Mouse (Mus musculus) intestine, embryonic 14.5 days (tissue): ENCODE measurements at regions not wholly inside any gene's neighbourhood (a gene's known extent, or its start where the extent isn't known, plus 50 kb on each side); places are given as distances from the start of the nearest gene placed in this dataset.
A peak's percentile ranks its signal among the peaks of the same experiment; 100 is the strongest.

Experiments
- ATAC-seq: fragments of 200-750 bp; cut with Nextera tagmentation; replicated peaks from 2 replicates; pipeline ENCODE4 v1.8.0; 2017; ENCODE audit warnings: low read depth, moderate number of reproducible peaks, moderate TSS enrichment, moderate library complexity; ENCODE audit not compliant: low FRiP score, low TSS enrichment
- DNase-seq: peaks from one replicate; pipeline ENCODE4 v3.0.0-alpha.2; 2018; ENCODE audit warnings: low spot score
- H3K27ac ChIP-seq: fragments of 300-500 bp; sonication (generic); 2 replicates; pipeline ENCODE4 v1.5.1; 2014; ENCODE audit warnings: low read depth, mild to moderate bottlenecking, control low read depth
- H3K27me3 ChIP-seq: fragments of 300-500 bp; sonication (generic); replicated peaks from 2 replicates; pipeline ENCODE4 v1.6.1; 2014; ENCODE audit warnings: low read length, control low read depth; ENCODE audit not compliant: control insufficient read depth, insufficient read depth
- H3K36me3 ChIP-seq: fragments of 300-500 bp; sonication (generic); 2 replicates; pipeline ENCODE4 v1.6.1; 2014; ENCODE audit warnings: low read length, control low read depth; ENCODE audit not compliant: control insufficient read depth, insufficient read depth
- H3K4me1 ChIP-seq: fragments of 300-500 bp; sonication (generic); replicated peaks from 2 replicates; pipeline ENCODE4 v1.6.1; 2014; ENCODE audit warnings: low read length, control low read depth, mixed read lengths; ENCODE audit not compliant: control insufficient read depth, insufficient read depth
- H3K4me2 ChIP-seq: fragments of 300-500 bp; sonication (generic); 2 replicates; pipeline ENCODE4 v1.6.1; 2014; ENCODE audit warnings: low read length
- H3K4me3 ChIP-seq: fragments of 300-500 bp; sonication (generic); 2 replicates; pipeline ENCODE4 v1.5.1; 2014; ENCODE audit warnings: low read depth, low read length, control low read depth, mixed read lengths
- H3K9ac ChIP-seq: fragments of 300-500 bp; sonication (generic); 2 replicates; pipeline ENCODE4 v1.6.1; 2014; ENCODE audit warnings: mild to moderate bottlenecking, low read length
- H3K9me3 ChIP-seq: fragments of 300-500 bp; sonication (generic); 2 replicates; pipeline ENCODE4 v1.6.1; 2016; ENCODE audit warnings: low read length, control low read depth; ENCODE audit not compliant: control insufficient read depth
- WGBS: fragments of 180-500 bp; shearing (Covaris S2); extraction: QIAGEN DNeasy Blood & Tissue Kit; methylation state at CpG from one replicate; pipeline ENCODE4 v1.1.7; 2014; 5-methylcytosine and 5-hydroxymethylcytosine counted together

DNA sequence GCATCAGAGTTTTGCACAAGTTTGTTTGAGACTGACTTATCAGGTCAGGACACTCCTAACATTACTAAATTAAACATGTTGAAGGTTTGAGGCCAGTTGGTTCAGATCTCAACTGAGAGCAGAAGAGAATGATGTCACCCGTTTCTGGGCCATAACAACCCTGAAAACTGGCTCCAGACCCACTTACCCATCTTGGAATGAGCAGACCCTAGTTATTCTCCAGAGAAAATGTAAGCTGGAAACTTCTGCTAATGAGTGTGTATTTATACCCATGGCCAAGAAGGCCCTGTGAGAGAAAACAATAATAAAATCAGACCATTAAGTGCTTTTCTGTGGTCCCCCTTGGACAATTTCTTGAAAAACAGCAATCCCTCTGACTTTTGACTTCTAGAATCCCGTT is 282.4 kb upstream of the Nfe2l3 start:
- H3K9me3 ChIP-seq, result no peaks in the 10 kb centered on the region
- ATAC-seq, result no peak
- no peak overlapping the region for H3K27ac ChIP-seq

DNA sequence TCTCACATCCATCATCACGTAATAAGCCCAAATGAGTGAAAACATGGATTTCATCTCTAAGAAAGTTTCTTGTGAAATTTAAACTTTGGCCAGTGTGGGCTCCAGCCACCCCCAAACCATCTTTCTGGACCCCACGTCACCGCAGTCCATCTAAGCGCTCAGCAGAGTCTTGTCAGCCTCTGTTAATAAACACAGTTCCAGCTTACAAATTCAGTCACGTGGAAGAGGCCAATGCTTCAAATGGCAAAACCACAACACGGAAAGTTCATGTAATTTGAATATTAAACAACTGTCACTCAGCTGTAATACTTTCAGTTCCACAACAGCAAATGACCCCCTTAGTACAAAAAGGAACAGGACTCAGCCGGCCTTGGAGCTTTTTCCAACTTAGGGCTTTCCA is 282.0 kb upstream of the Nfe2l3 start:
- DNase-seq, result no peak
- no peak for ATAC-seq
- Histone ChIP-seq H3K9ac (no peak overlapping the region), H3K36me3 (no peaks in the 10 kb centered on the region), H3K9me3 (no peaks in the 10 kb centered on the region), H3K27me3 (no peaks in the 10 kb centered on the region), H3K4me3 (no peak overlapping the region), H3K4me2 (no peak overlapping the region), H3K27ac (no peak overlapping the region), H3K4me1 (peaks cover 6% of the 10 kb centered on the region)
- WGBS, result 81% methylated on average over 7 of the region's 7 CpGs

More for the DNA sequence above, 282.4 kb upstream of the Nfe2l3 start:
- H3K27me3 ChIP-seq, result no peaks in the 10 kb centered on the region
- H3K4me2 ChIP-seq, result no peak overlapping the region
- H3K36me3 ChIP-seq, result no peaks in the 10 kb centered on the region
- 69% methylated on average over 2 of the region's 2 CpGs for WGBS
- peaks cover 7% of the 10 kb centered on the region for H3K4me1 ChIP-seq
- no peak overlapping the region for H3K4me3 ChIP-seq
- DNase-seq, result no peak
- no peak overlapping the region for H3K9ac ChIP-seq

DNA sequence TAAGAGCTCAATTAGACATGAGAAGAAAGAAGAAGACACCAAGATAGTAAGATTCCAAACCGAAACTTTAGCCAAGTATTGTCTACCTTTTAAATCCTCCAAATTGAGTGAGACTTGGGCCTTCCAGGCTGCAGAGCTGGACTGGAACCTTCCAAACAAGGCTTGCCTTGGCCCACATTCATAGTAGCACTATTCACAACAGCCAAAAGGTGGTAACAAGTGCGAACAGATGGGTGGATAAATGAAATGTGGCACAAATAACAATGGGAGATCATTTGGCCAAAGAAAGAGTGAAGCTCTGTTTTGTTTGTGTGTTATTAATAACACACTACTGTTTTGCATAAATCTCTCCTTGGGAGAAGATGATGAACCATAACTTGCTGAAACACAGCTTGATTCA is 281.6 kb upstream of the Nfe2l3 start:
- Histone ChIP-seq H3K4me3 (no peak overlapping the region), H3K27ac (no peak overlapping the region), H3K9me3 (no peaks in the 10 kb centered on the region), H3K27me3 (no peaks in the 10 kb centered on the region), H3K4me2 (no peak overlapping the region), H3K36me3 (no peaks in the 10 kb centered on the region), H3K4me1 (peaks cover 5% of the 10 kb centered on the region), H3K9ac (no peak overlapping the region)
- ATAC-seq (no peak), DNase-seq (no peak)
- 89% methylated on average over 2 of the region's 2 CpGs for WGBS

DNA sequence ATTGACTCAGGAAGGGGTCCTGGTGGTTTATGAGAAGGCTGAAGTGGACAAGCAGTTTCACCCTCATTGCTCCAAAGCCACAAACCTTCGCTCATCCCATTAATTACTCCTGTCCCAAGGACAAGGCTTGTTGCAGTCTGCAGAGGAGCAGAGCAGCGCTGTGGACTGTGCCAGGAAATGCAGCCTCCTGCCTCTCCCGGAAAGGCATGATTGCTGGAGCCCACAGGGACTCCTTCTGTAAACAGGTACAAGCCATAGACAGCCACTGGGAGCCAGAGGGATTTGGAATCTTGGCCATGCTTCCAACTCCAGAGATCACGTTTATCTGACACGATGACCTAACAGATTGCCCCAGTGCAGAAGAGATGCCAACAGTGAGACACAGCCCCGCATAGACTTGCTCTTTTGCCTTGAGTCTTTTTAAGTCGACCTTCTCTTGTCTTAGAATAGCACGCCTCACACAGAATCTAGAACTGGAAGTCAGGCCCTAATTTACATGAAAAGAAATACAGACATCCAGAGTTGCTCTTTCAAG is 275.6 kb upstream of the Nfe2l3 start:
- Histone ChIP-seq H3K4me3 (no peak overlapping the region), H3K27ac (no peak overlapping the region), H3K9ac (no peak overlapping the region), H3K4me1 (no peaks in the 10 kb centered on the region), H3K27me3 (no peaks in the 10 kb centered on the region), H3K4me2 (no peak overlapping the region), H3K36me3 (no peaks in the 10 kb centered on the region), H3K9me3 (no peaks in the 10 kb centered on the region)
- 51% methylated on average over 8 of the region's 8 CpGs for WGBS
- no peak for ATAC-seq
- DNase-seq, result no peak

DNA sequence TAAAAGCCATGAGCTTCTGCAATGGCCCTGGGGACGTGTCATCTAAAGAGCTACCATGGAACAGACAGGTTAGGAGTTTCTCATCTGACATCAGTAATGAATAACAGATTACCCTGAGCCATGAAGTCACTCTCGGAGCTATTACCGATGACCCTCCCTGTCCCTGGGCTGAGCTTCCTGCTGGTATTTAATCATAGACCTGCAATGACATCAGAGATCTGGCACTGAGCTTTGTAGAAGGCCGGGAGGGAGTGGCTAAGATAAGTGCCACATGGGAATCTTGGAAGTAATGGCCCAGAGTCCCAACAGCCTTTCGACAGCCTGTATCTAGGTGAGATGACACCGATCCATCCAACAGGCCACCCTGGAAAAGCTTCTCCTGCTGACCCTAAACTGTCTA is 271.3 kb upstream of the Nfe2l3 start:
- H3K4me2 ChIP-seq, result no peak overlapping the region
- no peak overlapping the region for H3K27ac ChIP-seq
- WGBS, result 75% methylated on average over 6 of the region's 6 CpGs
- H3K36me3 ChIP-seq, result no peaks in the 10 kb centered on the region
- peaks cover 17% of the 10 kb centered on the region for H3K4me1 ChIP-seq
- H3K9me3 ChIP-seq, result no peaks in the 10 kb centered on the region
- DNase-seq (no peak), ATAC-seq (no peak)
- no peak overlapping the region for H3K9ac ChIP-seq
- H3K27me3 ChIP-seq, result no peaks in the 10 kb centered on the region
- no peak overlapping the region for H3K4me3 ChIP-seq

DNA sequence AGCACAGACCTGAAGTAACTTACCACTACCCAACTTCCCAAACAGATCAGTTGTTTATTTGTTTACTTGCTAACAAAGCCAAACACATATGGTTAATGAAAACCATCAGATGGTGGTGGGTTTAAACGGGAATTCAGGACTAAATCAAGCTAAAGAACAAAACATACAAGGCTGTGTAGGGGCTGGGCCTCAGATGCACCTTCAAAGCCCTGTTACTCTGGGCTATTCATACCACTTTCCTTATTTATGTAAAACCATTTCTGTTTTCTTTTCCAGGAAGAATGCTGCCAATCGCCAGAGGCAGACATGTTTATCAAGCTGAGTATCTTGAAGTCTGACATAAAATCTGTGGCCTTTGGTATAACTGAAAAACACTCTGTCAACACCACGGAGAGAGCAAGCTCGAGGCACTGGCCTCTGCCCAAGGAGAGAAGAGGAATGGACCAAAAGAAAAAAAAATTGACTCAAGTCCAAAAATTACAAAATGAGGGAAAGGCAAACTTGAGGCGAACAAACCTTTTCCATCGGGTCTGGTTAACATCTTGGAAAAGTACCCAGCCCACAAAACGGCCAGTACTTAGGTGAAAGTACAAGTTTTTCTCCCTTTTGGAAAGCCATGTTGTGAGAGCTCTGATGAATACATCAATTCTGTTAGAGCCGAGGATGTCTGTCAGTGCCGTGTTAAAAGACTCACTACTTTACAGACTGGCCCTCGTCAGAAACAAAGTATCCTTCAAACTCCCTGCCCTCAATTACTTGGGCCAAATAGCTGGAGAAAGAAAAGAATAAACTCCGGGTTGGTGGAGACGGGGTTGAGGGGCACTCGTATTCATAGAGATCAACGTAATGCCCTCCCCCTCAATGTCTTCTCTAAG is 270.0 kb upstream of the Nfe2l3 start:
- no peak for ATAC-seq
- peaks cover 18% of the 10 kb centered on the region for H3K4me1 ChIP-seq
- H3K27ac ChIP-seq, result peak overlapping the region; percentile 28; the same call in 1 of the 2 replicates
- no peak overlapping the region for H3K9ac ChIP-seq
- H3K27me3 ChIP-seq, result no peaks in the 10 kb centered on the region
- DNase-seq, result no peak
- no peaks in the 10 kb centered on the region for H3K36me3 ChIP-seq
- no peaks in the 10 kb centered on the region for H3K9me3 ChIP-seq
- 54% methylated on average over 14 of the region's 14 CpGs for WGBS
- H3K4me2 ChIP-seq, result no peak overlapping the region
- H3K4me3 ChIP-seq, result no peak overlapping the region

DNA sequence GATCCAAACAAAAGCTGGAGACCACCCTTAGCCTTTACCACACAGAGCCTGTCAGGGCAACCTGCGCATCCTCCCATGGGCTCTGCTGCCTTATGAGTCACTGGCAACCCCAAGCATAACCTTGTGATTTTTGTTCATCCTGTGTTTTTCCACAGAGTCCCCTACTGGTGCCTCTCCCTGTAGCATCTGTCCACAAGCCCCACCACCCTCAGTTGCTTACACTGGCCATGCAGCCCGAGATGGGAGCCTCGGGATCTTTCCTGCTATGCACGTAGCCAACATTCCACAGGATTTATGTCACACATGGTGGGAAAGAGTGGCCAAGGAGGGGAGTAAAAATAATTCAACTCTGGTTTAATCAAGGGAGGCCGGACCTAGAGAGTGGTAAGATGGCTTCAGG is 269.2 kb upstream of the Nfe2l3 start:
- H3K36me3 ChIP-seq, result no peaks in the 10 kb centered on the region
- H3K4me1 ChIP-seq, result peaks cover 18% of the 10 kb centered on the region
- H3K27me3 ChIP-seq, result no peaks in the 10 kb centered on the region
- ATAC-seq (no peak), DNase-seq (no peak)
- WGBS, result 42% methylated on average over 5 of the region's 5 CpGs
- H3K9ac ChIP-seq, result no peak overlapping the region
- no peak overlapping the region for H3K4me2 ChIP-seq
- H3K9me3 ChIP-seq, result no peaks in the 10 kb centered on the region
- H3K27ac ChIP-seq, result peak overlapping the region; percentile 28; the same call in 1 of the 2 replicates
- no peak overlapping the region for H3K4me3 ChIP-seq

DNA sequence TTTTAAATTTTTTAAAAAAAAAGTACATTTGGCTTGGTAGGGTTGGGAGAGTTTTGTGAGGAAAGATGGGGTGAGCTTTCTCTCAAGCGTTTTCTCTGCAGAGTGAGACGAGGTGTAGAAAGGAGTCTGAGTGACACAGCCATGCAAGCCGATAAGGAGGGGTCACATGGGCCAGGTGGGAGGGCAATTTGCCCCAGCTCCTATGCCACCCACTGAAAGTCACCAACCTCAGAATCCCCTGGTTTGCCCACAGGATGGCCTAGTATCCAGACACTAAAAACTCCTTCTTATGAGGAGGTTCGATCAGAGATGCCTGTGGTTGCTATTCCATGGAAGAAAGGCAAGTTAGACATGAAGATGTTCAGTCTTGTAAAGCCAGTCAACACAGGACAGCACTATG is 268.6 kb upstream of the Nfe2l3 start:
- Histone ChIP-seq H3K27me3 (no peaks in the 10 kb centered on the region), H3K4me1 (peaks cover 23% of the 10 kb centered on the region), H3K36me3 (no peaks in the 10 kb centered on the region), H3K27ac (peak overlapping the region; percentile 25; the same call in 1 of the 2 replicates), H3K9ac (no peak overlapping the region), H3K4me2 (no peak overlapping the region), H3K4me3 (no peak overlapping the region), H3K9me3 (no peaks in the 10 kb centered on the region)
- no peak for ATAC-seq
- 73% methylated on average over 4 of the region's 4 CpGs for WGBS
- no peak for DNase-seq

DNA sequence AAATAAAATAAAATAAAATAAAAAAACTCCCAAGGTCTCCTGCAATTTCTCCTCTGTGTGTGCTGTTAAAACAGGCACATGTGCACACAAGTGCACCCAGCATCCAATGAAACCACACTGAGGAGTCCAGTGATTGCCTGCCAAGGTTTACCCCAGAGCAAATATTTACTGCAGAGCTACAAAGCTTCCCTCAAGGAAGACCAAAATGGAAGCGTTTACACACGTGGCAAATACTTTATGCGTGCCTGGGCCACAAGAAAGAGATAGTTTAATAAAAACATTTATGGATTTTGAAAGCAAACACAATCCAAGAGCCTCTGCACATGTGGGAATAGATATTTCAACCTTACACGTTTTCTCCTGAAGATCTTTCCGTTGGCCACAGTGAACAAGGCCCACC is 265.4 kb upstream of the Nfe2l3 start:
- Histone ChIP-seq H3K9me3 (no peaks in the 10 kb centered on the region), H3K27ac (peak overlapping the region; percentile 97; the same call in 1 of the 2 replicates), H3K36me3 (no peaks in the 10 kb centered on the region), H3K4me3 (no peak overlapping the region), H3K4me1 (peaks cover 34% of the 10 kb centered on the region), H3K27me3 (no peaks in the 10 kb centered on the region), H3K9ac (no peak overlapping the region), H3K4me2 (no peak overlapping the region)
- no peak for ATAC-seq
- DNase-seq, result no peak
- WGBS, result 31% methylated on average over 5 of the region's 5 CpGs
